Mouse (Mus musculus) fibroblast of lung, adult 2 months (primary cell): ENCODE measurements around the gene Stx17.

Experiments
- DNase-seq: peaks from one replicate; pipeline ENCODE4 v3.0.0-alpha.2; 2011; ENCODE audit warnings: low read depth

The Stx17 gene

GRCm38 (mm10) chr4:48163851-48164250 is 39.1 kb downstream of the Stx17 start:
- no peak for DNase-seq

DNA sequence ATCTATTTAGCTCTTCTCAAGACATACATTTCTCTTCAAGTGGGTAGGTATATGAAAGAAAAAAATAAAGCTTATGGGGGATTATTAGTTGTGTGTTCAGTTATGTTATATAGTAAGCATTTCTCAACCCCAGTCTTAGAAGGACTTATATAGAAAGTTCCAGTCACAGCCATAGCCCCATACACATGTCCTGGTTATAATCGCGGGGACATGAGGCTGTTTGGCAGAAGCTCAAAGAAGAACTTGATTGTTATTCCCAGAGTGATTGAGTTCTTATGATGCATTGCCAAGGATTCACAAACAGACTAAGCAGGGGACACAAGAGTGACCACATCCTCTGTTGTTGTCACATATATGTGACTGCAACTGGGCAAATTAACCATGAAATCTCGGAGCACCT is 51.0 kb downstream of the Stx17 start:
- DNase-seq: no peak

DNA sequence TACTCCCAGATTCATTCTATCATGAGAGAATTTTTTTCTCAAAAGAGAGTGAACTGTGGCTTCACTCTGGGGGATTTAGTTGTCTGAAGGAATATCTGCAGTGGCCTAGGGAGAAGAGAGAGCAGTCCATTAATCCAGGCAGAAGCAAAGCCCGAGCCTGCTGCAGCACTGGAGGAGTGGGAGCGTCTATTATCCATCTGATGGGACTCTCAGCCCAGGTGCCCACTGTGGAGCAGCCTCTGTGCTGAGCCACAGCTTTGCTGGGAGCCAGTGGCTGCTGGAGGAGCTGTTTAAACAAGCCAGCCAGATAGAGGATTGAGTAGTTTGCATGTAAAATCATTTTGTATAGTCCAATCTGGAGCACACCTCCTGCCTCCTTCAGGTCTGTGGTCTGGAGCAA is 56.2 kb downstream of the Stx17 start:
- no peak for DNase-seq

- no peak for DNase-seq
Observed at GRCm38 (mm10) chr4:48181366-48181765, 56.7 kb downstream of the Stx17 start.

DNA sequence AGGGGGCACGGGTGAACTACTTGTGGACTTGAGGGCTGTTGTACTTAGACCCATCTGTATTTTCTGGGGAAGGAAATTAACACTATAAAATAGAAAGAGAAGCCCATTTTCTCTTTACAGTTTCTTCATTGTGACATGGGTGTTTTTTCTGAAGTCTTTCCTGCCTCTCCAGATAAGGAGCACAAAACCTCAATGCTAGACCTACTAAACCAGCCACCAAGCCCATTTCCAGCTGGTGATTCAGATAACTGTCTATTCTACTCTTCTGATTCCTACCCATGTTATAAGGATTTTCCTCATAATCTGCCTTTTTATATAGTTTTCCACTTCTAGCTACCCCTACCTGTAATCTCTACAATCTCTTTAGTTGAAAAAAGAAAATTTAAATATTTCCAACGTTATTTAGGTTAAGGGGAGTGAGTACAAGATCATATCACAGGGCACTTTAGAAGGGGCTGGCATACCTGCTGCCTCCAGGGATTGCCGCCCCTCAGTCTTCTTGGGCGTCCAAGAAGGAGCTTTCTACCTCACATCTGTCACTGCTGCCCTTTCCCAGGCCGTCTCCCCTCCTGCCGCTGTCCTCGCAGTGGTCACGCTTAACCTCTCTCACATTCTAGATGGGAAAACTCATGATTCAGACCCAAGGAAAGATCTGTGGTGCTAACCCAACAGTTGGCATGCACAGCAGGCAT is 57.5 kb downstream of the Stx17 start:
- no peak for DNase-seq

DNA sequence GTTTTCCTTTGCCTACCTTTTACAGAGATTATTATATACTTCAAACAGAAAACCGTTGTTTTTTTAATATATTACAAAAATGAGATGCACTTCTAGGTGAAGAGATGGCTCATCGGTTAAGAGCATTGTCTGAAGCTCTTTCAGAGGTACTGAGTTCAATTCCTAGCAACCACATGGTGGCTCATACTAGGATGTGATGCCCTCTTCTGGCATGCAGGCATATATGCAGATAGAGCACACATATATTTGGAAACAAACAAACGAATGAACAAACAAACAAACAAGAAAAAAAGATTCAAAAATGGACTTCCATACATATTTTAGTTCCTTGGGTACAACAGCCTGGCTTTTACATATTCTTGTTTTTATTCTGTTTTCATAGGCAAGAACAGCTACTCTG is 73.2 kb downstream of the Stx17 start:
- no peak for DNase-seq

DNA sequence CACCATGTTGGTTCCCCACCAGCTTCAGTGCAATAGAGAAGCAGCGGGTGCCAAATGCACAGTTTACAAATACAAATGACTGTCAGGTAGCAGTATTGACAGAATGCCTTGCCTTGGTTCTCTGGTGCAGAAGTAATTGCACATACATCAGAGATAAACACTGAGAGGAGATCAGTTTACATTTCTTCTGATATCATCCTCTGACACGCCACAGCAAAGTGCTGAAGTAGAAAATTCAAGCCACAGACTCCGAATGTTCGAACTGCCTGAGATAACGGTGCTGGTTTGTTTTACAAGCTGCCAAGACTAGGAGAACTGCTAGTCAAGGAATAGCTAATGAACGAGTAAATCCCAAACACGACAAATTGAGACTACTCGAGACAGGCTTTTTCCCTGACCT is 73.7 kb downstream of the Stx17 start:
- DNase-seq: no peak

GRCm38 (mm10) chr4:48203564-48203963 is 78.8 kb downstream of the Stx17 start:
- DNase-seq: no peak

DNA sequence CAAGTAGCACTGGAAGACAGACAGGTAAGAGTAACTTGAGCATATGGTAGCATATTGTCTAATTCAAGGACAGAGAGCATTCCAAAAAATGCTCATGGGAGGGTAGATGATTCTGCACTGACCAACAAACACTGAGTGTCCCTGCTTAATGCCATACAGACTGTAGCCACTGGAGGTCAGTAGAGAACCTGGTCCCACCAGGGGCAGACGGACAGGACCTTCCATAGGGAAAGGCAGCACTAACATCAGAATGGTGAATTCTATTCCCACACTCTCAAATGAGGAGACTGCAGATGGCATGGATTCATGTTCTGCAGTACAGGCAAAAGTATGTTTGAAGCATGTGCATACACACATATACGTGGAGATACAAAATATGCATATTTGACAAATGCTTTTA is 100.5 kb downstream of the Stx17 start:
- DNase-seq: peak; percentile 46

DNA sequence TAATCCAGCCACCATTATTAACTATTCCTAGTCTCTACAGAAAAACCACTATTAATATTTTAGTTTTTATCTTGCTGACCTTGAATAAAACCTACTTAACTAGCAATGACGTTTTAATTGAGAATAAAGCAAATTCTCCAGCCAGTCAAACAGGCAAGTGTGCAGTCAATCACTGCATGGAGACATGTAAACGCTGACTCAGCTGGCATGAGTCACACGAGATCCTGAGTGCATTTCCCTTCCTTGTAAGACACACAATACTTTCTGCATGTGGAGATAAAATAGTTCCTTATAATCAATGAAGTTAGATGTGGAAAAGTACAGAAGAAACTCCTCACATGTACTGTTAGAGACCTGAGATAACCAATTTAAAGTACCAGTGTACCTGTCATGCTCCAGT is 100.9 kb downstream of the Stx17 start:
- no peak for DNase-seq

DNA sequence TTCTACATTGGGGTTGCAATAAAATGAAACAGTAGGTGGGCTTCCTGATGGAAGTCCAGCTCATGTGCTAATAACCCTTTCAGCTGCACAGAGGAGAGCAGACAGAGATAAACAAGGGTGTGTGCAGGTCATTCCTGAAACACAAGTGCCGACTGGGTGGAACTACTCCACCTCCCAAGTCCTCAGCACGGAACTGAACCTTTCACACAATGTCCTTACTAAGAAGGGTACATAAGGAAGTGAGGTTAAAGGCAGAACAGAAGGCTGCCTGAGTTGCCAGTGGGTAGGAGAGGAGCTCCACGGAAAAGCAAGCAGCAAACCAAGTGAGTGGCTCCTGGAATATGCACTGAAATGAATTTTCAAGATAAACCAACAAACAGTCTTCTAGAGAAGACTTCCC is 102.1 kb downstream of the Stx17 start:
- no peak for DNase-seq
